Mouse (Mus musculus): ENCODE measurements at regions not wholly inside any gene's neighbourhood (a gene's known extent, or its start where the extent isn't known, plus 50 kb on each side); places are given as distances from the start of the nearest gene placed in this dataset.

DNA sequence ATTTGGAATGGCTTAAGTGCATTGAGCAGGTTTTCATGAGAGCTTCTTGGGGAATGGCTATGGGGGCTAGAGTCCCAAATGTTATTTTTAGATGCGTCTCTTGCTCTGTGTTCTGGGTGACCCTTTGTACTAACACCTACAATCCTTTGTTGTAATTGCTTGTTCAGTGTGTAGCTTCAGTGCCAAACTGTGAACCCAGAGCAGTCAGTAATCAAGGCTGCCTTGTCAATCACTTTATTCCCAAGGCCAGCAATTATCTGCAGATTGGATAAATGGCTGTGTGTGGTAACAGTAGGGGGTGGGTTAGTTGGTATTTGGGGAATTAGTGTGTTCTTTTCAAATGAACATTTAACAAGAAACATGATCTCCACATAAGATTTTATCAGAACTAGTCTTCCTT is 390.4 kb downstream of the Poteg start:
- no peak for DNase-seq (ENCODE audit: low spot score in 2 of 2)

DNA sequence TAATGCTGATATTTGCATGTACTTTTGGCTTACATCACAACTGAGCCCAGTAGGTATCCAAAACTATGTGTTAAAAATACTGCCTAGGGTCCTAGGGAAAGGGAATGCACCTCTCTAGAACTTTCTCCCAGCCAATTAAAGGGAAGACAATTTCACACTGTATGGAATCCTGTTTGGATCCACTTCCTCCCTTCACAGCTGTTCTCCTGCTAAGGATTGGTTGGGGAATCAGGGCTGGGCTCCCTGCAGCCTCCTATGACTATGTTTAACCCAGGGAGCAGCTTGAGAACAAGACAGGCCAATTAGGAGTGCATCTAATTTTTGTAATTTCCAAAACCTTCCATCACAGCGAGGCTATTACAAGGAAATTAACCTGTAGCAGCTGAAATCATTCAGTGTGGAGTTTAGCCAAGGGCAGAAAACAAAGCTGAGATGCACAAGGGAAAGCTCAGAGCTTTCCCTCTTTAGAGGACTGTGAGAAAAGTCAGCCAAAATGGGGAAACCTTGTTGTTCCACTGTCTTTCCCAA is 419.1 kb downstream of the Poteg start:
- no peak for DNase-seq (ENCODE audit: low spot score in 2 of 2)

DNA sequence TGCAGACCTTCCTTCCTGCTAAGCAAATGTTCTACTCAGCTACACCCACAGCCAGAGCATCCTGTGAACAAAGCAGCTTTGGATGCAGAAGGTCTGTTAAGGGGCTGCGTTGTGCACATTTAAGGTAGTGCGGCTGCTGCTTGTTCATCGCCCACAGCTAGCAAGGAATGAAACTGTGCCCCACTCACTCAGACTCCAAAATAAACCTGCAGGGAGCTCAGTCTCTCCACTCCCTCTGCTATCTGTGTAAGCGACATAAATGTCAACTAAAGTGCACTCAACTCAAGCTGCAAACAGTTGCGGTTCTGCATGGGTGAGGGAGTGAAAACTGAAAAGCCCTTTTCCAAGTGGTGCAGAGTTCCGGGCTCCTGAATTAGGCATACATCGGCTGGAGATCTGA is 421.1 kb downstream of the Poteg start:
- peak; percentile 31 to 58 for DNase-seq (ENCODE audit: low spot score in 2 of 2)

DNA sequence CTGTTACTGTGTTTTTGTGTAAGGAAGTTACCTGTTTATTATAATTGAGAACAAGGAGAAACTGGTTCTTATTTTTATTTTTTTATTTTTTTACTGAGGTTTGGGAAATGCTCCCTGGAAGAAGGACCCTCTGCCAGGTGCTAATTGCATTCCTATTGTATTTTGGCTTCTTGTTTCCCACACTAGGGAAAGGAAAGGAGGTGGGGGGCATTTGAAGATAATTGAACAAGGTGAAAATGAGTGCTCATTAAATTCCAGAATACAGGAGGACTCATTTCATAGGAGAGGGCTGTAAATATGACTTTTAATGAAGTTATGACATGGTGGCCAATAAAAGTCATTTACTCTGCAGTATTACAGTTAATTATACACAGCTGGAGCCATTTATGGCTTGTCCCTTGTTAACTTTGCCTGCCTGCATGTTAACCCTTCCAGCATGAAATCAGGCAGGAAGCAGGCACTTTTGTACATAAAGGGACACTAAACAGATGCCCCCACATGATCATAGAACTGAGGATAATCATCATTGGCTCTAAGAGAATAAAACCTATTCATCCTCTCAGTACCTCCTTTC is 430.3 kb downstream of the Poteg start:
- no peak for DNase-seq (ENCODE audit: low spot score in 2 of 2)

DNA sequence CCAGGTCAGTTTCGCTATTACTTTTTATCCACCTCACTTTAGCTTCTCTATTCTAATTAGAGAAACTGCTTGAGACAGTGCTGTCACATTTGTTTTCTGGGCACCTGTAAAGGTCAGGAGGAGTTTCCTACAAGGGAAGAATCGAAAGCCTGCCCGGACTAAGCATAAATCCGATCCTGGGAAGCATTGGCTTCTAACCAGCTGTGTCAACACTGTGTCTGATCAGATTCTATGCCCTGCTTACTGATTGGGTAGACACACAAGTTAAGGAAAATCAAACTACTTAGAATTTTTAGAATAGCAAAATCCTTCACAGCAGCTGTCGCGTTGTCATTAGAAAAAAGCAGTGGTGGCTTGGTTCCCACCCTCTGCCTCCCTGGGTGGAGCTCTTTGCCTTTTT is 441.8 kb downstream of the Poteg start:
- DNase-seq (ENCODE audit: low spot score in 2 of 2) = no peak

DNA sequence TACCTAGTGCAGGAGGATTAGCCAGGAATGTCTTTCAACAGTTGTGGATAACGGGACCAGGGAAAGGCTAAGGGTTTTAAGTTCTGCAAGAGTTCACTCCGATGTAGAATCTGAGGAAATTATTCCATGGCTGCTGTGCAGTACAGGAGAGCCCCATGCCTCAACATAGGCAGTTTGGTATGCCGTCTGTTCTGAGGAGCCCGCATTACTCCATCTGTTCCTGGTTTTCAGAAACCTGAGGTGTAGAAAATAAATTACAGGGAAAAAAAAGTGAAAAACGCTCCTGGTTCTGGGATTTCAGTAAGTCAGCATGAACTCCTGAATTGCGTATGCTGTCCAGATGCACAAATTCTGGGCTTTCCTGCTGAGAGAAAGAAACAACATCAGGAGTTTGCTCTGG is 446.9 kb downstream of the Poteg start:
- DNase-seq (ENCODE audit: low spot score in 2 of 2) = peak in 1 of 2 experiments; percentile 45

DNA sequence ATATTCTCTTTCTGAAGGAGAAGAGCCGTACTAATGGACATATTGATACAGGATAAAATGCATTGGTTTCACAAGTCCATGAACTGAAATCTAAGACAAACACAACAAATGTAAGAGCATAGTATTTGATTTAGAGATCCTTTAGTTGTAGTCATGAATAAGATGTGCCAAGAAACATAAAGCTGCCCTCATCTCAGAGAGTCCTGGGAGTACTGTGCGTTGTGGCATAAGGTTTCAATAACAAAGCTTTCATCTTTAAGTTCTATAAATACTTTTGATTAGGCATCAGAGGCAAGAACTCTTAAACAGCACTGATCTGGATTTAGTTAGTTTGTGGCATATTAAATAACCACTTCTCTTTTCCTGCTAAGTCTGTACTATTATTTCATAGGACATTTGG is 452.6 kb downstream of the Poteg start:
- DNase-seq (ENCODE audit: low spot score in 2 of 2) = no peak

DNA sequence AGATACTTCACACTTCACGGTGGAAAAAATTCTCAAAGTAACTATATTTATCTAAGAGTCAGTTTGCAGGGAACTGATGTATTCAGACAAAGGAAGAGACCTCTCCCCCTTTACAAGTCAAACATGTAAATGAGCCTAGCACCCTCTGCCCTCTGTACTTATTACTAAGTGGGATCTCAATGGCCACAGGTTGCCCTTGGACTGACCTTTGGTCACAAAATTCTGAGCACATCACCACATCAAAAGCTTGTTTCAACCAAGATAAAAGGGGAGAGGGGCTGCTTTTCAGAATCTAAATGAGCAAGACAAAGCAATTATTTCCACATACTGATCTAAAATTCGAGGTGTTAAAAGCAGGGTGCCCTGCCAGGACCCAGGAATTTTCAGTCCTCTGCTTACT is 456.3 kb downstream of the Poteg start:
- no peak for DNase-seq (ENCODE audit: low spot score in 2 of 2)

DNA sequence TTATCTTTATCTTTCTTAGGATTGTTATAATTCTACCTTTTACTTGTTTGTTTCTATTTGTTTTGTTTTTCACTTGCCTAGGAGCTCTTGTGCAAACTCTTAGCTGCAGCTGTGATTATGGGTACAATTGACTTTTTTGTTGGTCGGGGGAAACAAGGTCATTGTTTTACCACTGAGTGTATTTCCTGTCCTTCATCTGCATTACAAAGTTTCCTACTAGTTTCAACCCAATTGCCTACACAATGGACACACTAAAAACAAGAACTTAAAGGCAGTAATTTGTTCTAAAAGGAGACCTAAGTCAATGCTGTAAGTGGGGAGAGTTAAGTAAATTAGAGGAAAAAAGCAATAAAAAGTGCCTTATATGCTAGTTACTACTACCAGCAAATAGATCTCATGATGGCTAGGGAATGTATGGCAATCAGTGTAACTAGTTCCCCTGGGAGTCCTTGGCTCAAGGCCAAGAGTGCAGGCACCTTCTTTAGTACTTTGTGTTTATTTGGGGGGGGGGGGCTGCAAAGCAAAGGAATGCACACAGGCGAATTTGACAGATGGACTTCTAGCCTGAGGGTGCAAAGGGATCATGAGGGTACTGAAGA is 462.0 kb downstream of the Poteg start:
- no peak for DNase-seq (ENCODE audit: low spot score in 2 of 2)

DNA sequence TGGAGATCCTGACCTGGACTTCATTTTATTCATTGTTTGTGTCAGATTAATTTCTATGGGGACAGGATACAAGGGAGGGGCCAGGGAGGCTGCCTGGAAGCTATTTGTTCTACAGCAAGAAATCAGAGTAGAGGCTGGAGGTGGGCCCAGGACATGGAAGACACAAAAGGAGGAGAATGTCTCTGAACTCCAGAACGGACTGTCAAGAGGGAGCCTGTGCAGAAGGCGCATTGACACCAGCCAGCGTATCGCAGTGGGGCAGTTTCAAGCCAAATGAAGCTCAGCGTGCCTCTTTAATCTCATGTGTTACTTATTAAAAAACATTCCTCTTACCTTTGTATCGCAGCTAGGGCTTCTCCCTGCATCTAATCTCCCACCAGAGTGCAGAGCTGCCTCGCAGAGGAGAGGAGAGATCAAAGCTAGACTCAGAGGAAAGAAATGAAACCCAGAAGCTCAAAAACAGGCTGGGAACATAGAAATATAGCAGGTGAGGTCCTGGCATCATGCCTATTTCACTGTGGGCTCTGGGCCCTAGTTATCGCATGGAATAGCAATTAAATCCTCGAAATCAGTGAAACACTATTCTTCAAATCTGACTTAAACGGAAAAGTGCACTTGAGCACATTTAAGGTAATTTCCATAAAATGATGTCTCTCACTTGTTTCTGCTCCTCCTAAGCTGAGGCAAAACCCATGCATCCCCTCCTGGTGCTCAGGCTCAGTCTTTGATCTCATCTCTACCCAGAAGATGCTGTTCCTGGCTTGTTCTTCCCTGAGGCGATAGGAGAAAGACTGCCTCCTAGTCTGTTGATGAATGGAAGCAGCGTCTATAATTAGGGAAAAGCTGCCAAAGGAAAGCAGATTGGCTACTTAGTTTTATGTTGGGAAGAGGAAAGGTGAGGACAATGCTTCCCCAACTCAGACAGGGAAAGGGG is 491.4 kb downstream of the Poteg start:
- DNase-seq (ENCODE audit: low spot score in 2 of 2) = no peak

DNA sequence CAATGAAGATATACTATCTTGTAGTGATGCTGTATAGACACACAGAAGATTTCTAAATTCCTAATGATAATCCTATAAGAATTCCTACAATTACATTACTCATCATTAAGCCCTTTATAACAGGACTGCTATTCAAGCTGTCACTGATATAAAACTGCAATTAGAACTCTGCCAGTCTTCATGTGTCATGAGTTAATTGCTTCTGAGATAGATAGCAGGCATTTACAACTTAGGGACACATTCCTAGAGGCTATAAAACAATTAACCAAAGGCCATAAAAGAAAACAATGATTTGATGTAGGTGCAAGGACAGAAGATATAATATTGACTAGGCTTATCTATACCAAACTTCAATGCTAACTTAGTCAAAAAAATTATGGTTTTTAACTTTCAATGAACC is 507.5 kb downstream of the Poteg start:
- DNase-seq (ENCODE audit: low spot score in 2 of 2) = no peak

DNA sequence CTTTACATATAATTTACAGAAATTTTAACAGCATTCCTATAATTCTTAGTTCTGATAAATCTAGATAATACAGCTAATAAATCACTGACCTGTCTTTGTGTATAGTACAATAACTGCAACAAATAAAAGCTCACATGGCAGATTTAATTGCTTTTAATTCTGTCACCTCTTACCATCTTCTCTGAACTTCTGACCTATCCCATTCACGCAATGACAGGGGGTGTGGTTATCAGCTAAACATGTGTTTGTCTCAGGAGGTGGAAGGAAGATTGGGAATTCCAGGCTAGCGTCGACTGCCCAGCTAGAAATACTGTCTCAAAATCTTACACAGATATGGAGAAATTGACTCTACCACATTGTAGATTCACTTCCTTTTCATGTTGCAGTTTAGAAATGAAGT is 533.5 kb downstream of the Poteg start:
- DNase-seq (ENCODE audit: low spot score in 2 of 2) = no peak

DNA sequence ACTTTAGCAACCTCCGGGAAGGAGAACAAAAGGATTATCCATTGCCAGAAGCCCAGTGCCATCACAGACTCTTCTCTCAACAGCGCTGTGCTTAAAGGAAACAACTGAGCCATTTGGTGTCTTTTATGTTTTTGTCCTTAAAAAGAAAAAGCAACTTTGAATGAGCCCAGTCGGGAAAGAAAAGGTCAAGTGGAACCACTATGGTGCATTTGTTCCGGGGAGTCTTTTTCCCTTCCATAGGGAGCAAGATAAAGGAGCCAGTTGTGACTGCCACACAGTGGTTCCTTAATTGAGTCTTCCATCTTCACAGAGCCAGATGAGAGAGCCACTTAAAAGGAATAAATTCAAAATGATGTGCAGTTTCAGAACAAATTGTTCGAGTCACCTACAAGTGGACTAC is 534.3 kb downstream of the Poteg start:
- DNase-seq (ENCODE audit: low spot score in 2 of 2) = no peak

DNA sequence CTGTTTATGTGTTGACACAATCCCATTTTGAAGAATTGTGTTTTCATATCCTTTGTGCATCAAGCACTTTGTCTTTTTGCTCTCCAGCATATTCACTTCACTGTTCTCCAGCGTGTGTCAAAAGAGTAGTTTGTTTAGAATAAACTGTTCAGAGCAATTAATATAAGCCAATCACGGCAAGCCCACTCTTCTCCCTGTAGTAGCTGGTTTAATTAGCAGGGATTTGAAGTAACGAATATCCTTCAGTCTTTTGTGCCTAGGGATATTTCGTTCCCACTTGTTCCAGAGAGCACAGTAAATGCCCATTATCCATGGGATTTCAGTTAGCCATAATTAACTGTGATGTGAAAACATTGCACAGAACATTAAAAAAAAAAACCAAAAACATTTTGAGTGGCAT is 565.4 kb downstream of the Poteg start:
- DNase-seq (ENCODE audit: low spot score in 2 of 2) = no peak

Data from right cerebral cortex, postnatal 10 days (tissue).